In genomic region chr3:52103531-52104181, GRCm38 (mm10) we compare ENCODE assay signal across 8 mouse cellular contexts. TPM values are rescaled to one million over a fixed set of nuclear protein-coding genes. Genes with fewer than 3 reads are reported as not detected.
DNase-seq lines count a peak whose midpoint lies in the region; ATAC-seq lines count a peak whose summit lies in the region.

No protein-coding gene starts in this region.

- H3K4me1 ChIP-seq in intestine, embryonic 14.5 days (replicated peaks; ENCODE audit: control insufficient read depth, insufficient read depth, low read length), result peaks cover 3% of the 10 kb centered on the region; the same call in 1 of the 2 replicates
- peaks cover 30% of the 10 kb centered on the region for H3K4me1 ChIP-seq in midbrain, embryonic 10.5 days

- intact Hi-C loops in left cerebral cortex, postnatal 25 days (cut with DNase I), result loop anchor here (2.0 to 10.0 kb wide), 8 partner anchors 74 to 543 kb away; partner anchors contain the start of gene Setd7

- DNase-seq in adrenal gland, adult 18-20 months (ENCODE audit: low spot score in 2 of 2), result peak; percentile 62 to 66
- DNase-seq in cerebellum, postnatal 36 days, result peak; percentile 63 to 71
- DNase-seq in gastrocnemius, postnatal 25 days, result peak; percentile 44
- DNase-seq in intestine, embryonic 14.5 days (ENCODE audit: low spot score), result peak; percentile 80
- DNase-seq in left cerebral cortex, postnatal 25 days (ENCODE audit: low spot score in 2 of 2), result peak; percentile 54 to 65
- peak; percentile 67 for DNase-seq in midbrain, embryonic 10.5 days (ENCODE audit: low spot score)
- DNase-seq in spleen, adult 12 weeks (ENCODE audit: low spot score), result peak; percentile 15

- peak overlapping the region; percentile 79 for H3K4me2 ChIP-seq in intestine, embryonic 14.5 days (ENCODE audit: low read length)

- WGBS in intestine, embryonic 14.5 days, result under 1% methylated on average over 55 of the region's 55 CpGs
- under 1% methylated on average over 55 of the region's 55 CpGs for WGBS in midbrain, embryonic 10.5 days

- peak overlapping the region; percentile 88 for H3K9ac ChIP-seq in intestine, embryonic 14.5 days (ENCODE audit: low read length)

- H3K9me3 ChIP-seq in intestine, embryonic 14.5 days (ENCODE audit: control insufficient read depth, low read length), result no peaks in the 10 kb centered on the region
- no peaks in the 10 kb centered on the region for H3K9me3 ChIP-seq in midbrain, embryonic 10.5 days (replicated peaks)

- H3K4me3 ChIP-seq in intestine, embryonic 14.5 days (ENCODE audit: low read depth, low read length), result peak overlapping the region; percentile 79
- peak overlapping the region; percentile 91 for H3K4me3 ChIP-seq in midbrain, embryonic 10.5 days

- no peaks in the 10 kb centered on the region for H3K36me3 ChIP-seq in intestine, embryonic 14.5 days (ENCODE audit: control insufficient read depth, insufficient read depth, low read length)
- 0 out of 2 replicates have a peak, but pooled peaks cover 2% of the 10 kb centered on the region for H3K36me3 ChIP-seq in midbrain, embryonic 10.5 days

- no peaks in the 10 kb centered on the region for H3K27me3 ChIP-seq in intestine, embryonic 14.5 days (replicated peaks; ENCODE audit: control insufficient read depth, insufficient read depth, low read length)
- H3K27me3 ChIP-seq in midbrain, embryonic 10.5 days (ENCODE audit: low read depth, poor library complexity, severe bottlenecking), result no peaks in the 10 kb centered on the region

- no peak for ATAC-seq in intestine, embryonic 14.5 days (replicated peaks; ENCODE audit: low FRiP score, low TSS enrichment, low read depth)
- ATAC-seq in granulocyte monocyte progenitor cell, adult 5-6 weeks (replicated peaks; ENCODE audit: poor library complexity, severe bottlenecking), result no peak

- peak overlapping the region; percentile 99 for H3K27ac ChIP-seq in intestine, embryonic 14.5 days (ENCODE audit: low read depth)
- peak overlapping the region; percentile 99 for H3K27ac ChIP-seq in midbrain, embryonic 10.5 days (replicated peaks)

RNA-seq across cellular contexts. Expression of gene Maml3, which starts 1.2 kb away (rescaled TPM):
- 1 to 10 TPM; 6.4 to 8.2 TPM for total RNA-seq in adrenal gland, adult 18-20 months (2021)
- total RNA-seq in gastrocnemius, postnatal 25 days (2021), result 1 to 10 TPM; 2.4 to 2.5 TPM
- 6.5 and 7.9 TPM in 2 replicates for polyA plus RNA-seq in intestine, embryonic 14.5 days (2014; fragmentation: Nextera tagmentation; extraction: Ambion mirVana)
- total RNA-seq in left cerebral cortex, postnatal 25 days (2021), result 10 to 100 TPM in 1 of 2 experiments, 1 to 10 TPM in 1; 9.9 to 10.1 TPM
- polyA plus RNA-seq in midbrain, embryonic 10.5 days (2016; fragmentation: Nextera tagmentation; extraction: Ambion mirVana), result 5.4 and 6.8 TPM in 2 replicates
- 12.3 and 16.3 TPM in 2 replicates for total RNA-seq in granulocyte monocyte progenitor cell, adult 5-6 weeks (2014; fragmentation: Nextera tagmentation)
- total RNA-seq in granulocyte monocyte progenitor cell, adult 5-6 weeks (2017), result 4.7 and 4.9 TPM in 2 replicates

Comparison
In these comparisons a context has a peak if more than half of its experiments do, and no peak if none do; other contexts are left out.
1. DNase-seq: peak in every context shown above with its lines; median percentile 80 in intestine, embryonic 14.5 days; 67 in cerebellum, postnatal 36 days; 67 in midbrain, embryonic 10.5 days; 64 in adrenal gland, adult 18-20 months; 60 in left cerebral cortex, postnatal 25 days; 44 in gastrocnemius, postnatal 25 days; 15 in spleen, adult 12 weeks.